Mouse (Mus musculus) limb, embryonic 12.5 days (tissue): Measurements from ENCODE around the gene Alkbh1. TPM values are rescaled to one million over a fixed set of nuclear protein-coding genes. Genes with fewer than 3 reads are reported as not detected.

Source experiments
- ATAC-seq: fragments of 200-750 bp; cut with Nextera tagmentation; 2 replicates; pipeline ENCODE4 v1.8.0; 2017; ENCODE audit warnings: low read depth, moderate TSS enrichment; ENCODE audit not compliant: insufficient number of reproducible peaks, insufficient read depth, low FRiP score, low TSS enrichment
- H3K27ac ChIP-seq: fragments of 300-500 bp; sonication (generic); 2 replicates; pipeline ENCODE4 v1.5.1; 2016; ENCODE audit warnings: mild to moderate bottlenecking, moderate library complexity
- H3K27me3 ChIP-seq: fragments of 300-500 bp; sonication (generic); 2 replicates; pipeline ENCODE4 v1.6.1; 2016; ENCODE audit warnings: mild to moderate bottlenecking, moderate library complexity
- H3K36me3 ChIP-seq: fragments of 300-500 bp; sonication (generic); 2 replicates; pipeline ENCODE4 v1.6.1; 2016; ENCODE audit warnings: mild to moderate bottlenecking, moderate library complexity
- H3K4me1 ChIP-seq: fragments of 300-500 bp; sonication (generic); replicated peaks from 2 replicates; pipeline ENCODE4 v1.6.1; 2016
- H3K4me2 ChIP-seq: fragments of 300-500 bp; sonication (generic); 2 replicates; pipeline ENCODE4 v1.6.1; 2016; ENCODE audit warnings: mild to moderate bottlenecking, moderate library complexity
- H3K4me3 ChIP-seq: fragments of 300-500 bp; sonication (generic); replicated peaks from 2 replicates; pipeline ENCODE4 v1.5.1; 2016; ENCODE audit warnings: mild to moderate bottlenecking
- H3K9ac ChIP-seq: fragments of 300-500 bp; sonication (generic); replicated peaks from 2 replicates; pipeline ENCODE4 v1.6.1; 2016; ENCODE audit warnings: mild to moderate bottlenecking, moderate library complexity
- H3K9me3 ChIP-seq: fragments of 300-500 bp; sonication (generic); 2 replicates; pipeline ENCODE4 v1.6.1; 2016; ENCODE audit warnings: mild to moderate bottlenecking, moderate library complexity
- WGBS: fragments of 180-500 bp; shearing (Covaris S2); methylation state at CpG from one replicate; pipeline ENCODE4 v1.1.7; 2016; 5-methylcytosine and 5-hydroxymethylcytosine counted together
- polyA plus RNA-seq: library from polyadenylated mRNA; unstranded; fragments of >200 nt; fragmentation: Nextera tagmentation; extraction: Ambion mirVana; gene quantifications from 2 replicates; pipeline ENCODE4 v1.2.1, GENCODE M21; 2016

The Alkbh1 gene
- polyA plus RNA-seq, 1 experiment from 2014 or later, result 76.7 TPM

DNA sequence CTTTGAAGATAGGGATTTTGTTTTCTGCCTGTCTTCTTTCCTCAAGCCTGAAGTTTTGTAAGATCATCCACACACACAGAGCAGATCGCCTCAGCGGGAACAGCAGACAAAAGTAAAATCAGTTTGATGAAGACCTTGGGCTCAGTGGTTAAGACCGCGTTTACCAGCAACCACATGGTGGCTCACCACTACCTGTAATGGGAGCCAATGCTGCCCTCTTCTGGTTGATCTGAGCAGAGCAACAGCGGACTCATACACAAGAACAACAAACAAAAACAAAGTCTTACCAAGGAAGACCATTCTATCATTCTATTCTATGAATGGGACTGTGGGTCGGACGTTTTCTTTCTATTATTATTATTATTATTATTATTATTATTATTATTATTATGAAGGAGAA lies 27.1 kb downstream of the Alkbh1 start:
- Histone ChIP-seq H3K9ac (no peak overlapping the region), H3K36me3 (no peaks in the 10 kb centered on the region), H3K9me3 (no peaks in the 10 kb centered on the region), H3K4me1 (no peaks in the 10 kb centered on the region), H3K4me3 (no peak overlapping the region), H3K27me3 (no peaks in the 10 kb centered on the region), H3K27ac (no peak overlapping the region), H3K4me2 (no peak overlapping the region)
- ATAC-seq, result no peak
- 35% methylated on average over 7 of the region's 7 CpGs for WGBS

DNA sequence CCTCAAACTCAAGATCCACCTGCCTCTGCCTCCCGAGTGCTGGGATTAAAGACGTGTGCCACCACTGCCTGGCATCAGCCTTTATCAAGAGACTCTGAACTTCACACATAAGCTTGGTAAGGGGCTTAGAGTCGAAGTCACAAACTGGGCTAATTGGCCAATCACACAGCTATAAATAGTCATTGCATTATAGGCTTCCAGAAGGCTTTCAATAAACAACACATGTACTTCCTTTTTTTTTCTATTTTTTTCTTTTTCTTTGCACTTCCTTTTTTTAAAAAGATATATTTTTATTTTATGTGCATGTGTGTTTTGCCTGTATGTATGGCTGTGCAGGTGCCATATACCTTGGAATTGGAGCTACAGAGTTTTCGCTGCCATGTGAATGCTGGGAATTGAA lies 28.5 kb downstream of the Alkbh1 start:
- H3K9me3 ChIP-seq, result no peaks in the 10 kb centered on the region
- no peak overlapping the region for H3K9ac ChIP-seq
- 0 out of 2 replicates have a peak, but pooled peaks cover 6% of the 10 kb centered on the region for H3K4me1 ChIP-seq
- no peaks in the 10 kb centered on the region for H3K36me3 ChIP-seq
- H3K27me3 ChIP-seq, result no peaks in the 10 kb centered on the region
- H3K4me3 ChIP-seq, result no peak overlapping the region
- ATAC-seq, result no peak
- WGBS, result 70% methylated on average over 4 of the region's 4 CpGs
- H3K4me2 ChIP-seq, result no peak overlapping the region
- H3K27ac ChIP-seq, result no peak overlapping the region

DNA sequence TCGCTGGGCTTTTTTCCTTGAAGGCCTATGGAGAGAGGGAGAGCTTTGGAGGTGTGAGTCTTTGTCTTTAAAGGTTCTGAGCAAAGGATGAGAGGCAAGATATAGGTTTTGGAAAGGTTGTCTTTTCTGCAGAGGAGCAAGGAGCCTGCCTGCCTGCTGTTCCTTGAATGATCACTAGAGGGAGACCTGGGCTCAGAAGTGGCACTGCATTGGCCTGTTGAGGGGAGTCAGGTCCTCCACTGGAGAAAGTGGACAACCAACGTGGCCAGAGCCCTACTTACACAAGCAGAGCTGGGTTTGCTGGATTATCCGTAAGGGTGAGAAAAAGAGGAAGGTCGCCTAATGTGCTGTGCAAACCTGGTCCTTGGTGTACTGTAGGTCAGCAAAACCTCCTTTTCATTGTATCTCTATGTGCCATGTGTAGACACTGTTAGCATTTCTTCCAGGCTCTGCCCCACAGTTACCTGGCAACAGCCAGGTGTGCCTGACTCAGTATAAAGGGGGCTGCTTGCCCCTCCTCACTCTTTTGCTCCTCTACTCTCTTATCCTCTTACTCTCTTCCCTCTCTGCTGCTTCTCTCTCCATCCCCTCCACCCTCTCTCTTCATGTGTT lies 30.5 kb downstream of the Alkbh1 start:
- Histone ChIP-seq H3K27ac (no peak overlapping the region), H3K9me3 (no peaks in the 10 kb centered on the region), H3K4me2 (no peak overlapping the region), H3K36me3 (no peaks in the 10 kb centered on the region), H3K4me1 (0 out of 2 replicates have a peak, but pooled peaks cover 6% of the 10 kb centered on the region), H3K4me3 (no peak overlapping the region), H3K9ac (no peak overlapping the region), H3K27me3 (no peaks in the 10 kb centered on the region)
- ATAC-seq, result no peak
- WGBS, result 21% methylated on average over 4 of the region's 4 CpGs

DNA sequence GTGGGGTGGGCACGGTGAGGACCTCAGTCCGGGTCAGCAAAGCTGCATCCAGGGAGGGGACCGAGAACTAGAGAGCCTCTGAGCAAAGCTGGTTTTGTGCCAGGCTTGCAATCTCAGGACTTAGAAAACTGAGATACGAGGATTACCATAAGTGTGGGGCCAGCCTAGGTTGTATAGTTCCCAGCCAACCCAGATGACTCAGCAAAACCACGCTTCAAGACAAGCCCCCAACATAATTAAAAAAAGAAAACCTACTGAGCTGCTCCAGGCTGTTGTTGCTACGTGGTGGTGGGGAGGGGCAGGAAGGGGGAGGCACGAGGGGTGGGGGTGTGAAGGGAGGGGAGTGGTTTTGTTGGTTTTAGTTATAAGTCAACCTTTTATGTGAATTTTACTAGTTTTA lies 32.8 kb downstream of the Alkbh1 start:
- Histone ChIP-seq H3K9ac (no peak overlapping the region), H3K27me3 (no peaks in the 10 kb centered on the region), H3K4me3 (no peak overlapping the region), H3K4me2 (no peak overlapping the region), H3K36me3 (no peaks in the 10 kb centered on the region), H3K9me3 (no peaks in the 10 kb centered on the region), H3K27ac (no peak overlapping the region), H3K4me1 (0 out of 2 replicates have a peak, but pooled peaks cover 8% of the 10 kb centered on the region)
- 48% methylated on average over 7 of the region's 7 CpGs for WGBS
- ATAC-seq, result peak; percentile 27; the same call in 1 of the 2 replicates

DNA sequence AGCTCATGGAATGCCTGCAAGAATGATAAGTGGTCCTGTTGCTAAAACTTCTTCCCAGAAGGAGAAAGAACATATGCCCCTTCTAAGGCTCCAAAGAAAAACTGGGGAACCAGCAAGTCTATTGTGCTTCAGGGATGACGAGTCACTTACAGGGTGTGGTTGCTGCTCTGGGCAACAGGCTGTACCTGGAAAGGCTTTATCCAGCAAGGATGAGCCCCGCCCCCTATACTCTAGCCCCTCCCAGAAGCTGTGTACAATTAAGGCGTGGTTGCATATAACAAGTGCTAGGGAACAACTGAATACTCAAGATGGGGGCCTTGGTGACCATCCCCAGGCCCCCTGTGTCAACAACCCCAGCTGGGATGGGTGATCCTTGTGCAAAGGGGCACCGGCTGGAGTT lies 34.7 kb downstream of the Alkbh1 start:
- 79% methylated on average over 4 of the region's 4 CpGs for WGBS
- H3K9me3 ChIP-seq, result no peaks in the 10 kb centered on the region
- no peaks in the 10 kb centered on the region for H3K27me3 ChIP-seq
- no peak overlapping the region for H3K27ac ChIP-seq
- H3K9ac ChIP-seq, result no peak overlapping the region
- H3K36me3 ChIP-seq, result no peaks in the 10 kb centered on the region
- H3K4me1 ChIP-seq, result 0 out of 2 replicates have a peak, but pooled peaks cover 8% of the 10 kb centered on the region
- no peak overlapping the region for H3K4me2 ChIP-seq
- ATAC-seq, result no peak
- no peak overlapping the region for H3K4me3 ChIP-seq

DNA sequence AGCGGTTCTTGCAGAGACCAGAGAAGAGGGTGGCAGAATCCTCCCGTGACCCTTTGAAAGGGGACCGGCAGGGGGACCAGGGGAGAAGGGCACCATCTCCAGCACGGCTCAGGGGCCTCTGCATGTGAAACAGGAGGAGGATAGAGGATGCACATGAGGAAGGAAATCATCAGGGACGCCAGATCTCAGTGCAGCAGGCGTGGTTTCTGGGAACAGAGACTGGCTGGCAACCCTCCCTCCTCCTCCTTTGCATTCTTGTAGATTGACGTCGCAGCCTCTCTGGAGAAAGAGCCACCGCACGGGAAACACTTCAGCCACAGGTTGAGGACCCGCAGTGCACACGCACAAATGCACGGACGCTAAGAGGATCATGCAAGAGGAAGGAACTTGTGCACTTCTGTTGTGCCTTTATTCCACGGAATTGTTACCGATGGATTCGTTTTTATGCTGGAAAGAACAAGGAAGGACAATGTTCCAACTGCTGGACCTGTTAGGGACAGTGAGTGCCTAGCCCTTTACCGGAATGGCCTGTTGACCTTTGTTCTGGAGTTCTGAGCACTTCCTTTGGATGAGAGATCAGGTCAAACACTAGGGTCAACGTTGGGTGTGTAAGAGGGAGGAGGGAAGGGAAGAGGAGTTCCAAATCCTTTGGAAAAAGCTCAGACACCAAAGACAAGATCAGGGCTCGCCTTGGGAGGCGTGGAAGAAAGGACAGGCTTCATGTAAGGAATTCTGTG lies 35.8 kb downstream of the Alkbh1 start:
- H3K9ac ChIP-seq, result no peak overlapping the region
- no peaks in the 10 kb centered on the region for H3K27me3 ChIP-seq
- WGBS, result 51% methylated on average over 21 of the region's 21 CpGs
- H3K36me3 ChIP-seq, result no peaks in the 10 kb centered on the region
- no peaks in the 10 kb centered on the region for H3K9me3 ChIP-seq
- H3K4me1 ChIP-seq, result 0 out of 2 replicates have a peak, but pooled peaks cover 8% of the 10 kb centered on the region
- H3K27ac ChIP-seq, result peak overlapping the region; percentile 17; the same call in 1 of the 2 replicates
- no peak overlapping the region for H3K4me3 ChIP-seq
- no peak for ATAC-seq
- peak overlapping the region; percentile 7; the same call in 1 of the 2 replicates for H3K4me2 ChIP-seq

DNA sequence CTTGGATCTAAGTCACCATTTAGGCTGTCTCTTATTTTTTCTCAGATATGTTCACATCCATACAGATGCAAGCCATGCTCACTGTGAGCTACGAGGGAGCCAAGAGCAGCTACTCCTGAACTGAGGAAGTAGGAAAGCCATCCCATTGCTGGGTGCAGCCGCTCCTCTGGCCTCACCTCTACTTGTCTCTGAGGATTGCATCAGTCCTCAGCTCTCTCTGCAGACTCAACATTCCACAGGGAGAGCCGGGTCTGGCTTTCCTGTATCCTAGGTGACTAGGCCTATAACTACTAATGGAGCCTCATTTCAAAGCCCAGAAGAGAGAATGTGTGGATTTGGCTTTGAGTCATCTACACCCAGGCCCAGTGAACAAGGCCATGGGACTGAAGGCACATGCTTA lies 38.1 kb downstream of the Alkbh1 start:
- Histone ChIP-seq H3K4me1 (0 out of 2 replicates have a peak, but pooled peaks cover 2% of the 10 kb centered on the region), H3K4me3 (no peak overlapping the region), H3K27me3 (no peaks in the 10 kb centered on the region), H3K4me2 (no peak overlapping the region), H3K27ac (no peak overlapping the region), H3K9ac (no peak overlapping the region), H3K9me3 (no peaks in the 10 kb centered on the region), H3K36me3 (no peaks in the 10 kb centered on the region)
- no peak for ATAC-seq
- WGBS, result 73% methylated on average over 3 of the region's 3 CpGs

DNA sequence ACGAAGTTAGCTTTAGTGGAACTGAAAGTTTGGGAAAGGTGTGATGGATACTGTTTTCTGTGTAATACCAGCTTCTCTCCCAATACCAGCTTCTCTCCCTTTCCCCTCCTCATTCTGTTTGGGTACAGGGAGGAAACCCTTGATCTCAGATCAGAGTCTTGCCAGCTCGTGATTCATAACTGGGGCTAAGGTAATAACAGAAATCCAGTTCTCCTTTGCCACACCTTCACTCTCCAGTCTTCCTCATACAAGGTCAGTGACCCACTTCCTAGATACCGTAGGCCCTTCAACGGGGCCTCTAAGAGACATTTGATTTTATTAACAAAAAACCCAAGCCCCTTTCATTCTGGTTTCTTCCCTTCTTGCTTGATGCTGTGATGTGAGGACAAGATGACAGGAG lies 38.7 kb downstream of the Alkbh1 start:
- H3K27ac ChIP-seq, result no peak overlapping the region
- no peaks in the 10 kb centered on the region for H3K27me3 ChIP-seq
- H3K4me2 ChIP-seq, result no peak overlapping the region
- ATAC-seq, result no peak
- H3K9me3 ChIP-seq, result no peaks in the 10 kb centered on the region
- H3K9ac ChIP-seq, result no peak overlapping the region
- H3K4me3 ChIP-seq, result no peak overlapping the region
- WGBS, result 88% methylated on average over 4 of the region's 4 CpGs
- 0 out of 2 replicates have a peak, but pooled peaks cover 2% of the 10 kb centered on the region for H3K4me1 ChIP-seq
- H3K36me3 ChIP-seq, result no peaks in the 10 kb centered on the region

DNA sequence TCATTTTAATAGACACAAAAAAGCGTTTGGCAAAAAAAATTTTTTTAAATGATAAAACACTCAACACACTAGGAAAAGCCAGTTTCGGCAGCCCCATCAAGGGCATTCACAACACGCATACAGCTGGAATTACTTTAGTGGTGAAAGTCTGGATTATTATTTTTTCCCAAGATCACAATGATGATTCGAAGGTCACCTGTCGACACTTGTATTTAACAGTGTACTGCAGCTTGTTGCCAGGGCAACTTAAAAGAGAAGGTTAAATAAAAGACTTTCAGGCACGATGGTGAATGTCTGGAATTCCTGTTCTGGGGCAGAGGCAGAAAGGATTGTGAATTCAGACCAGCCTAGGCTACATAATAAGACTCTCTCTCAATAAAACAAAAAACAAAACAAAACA lies 41.9 kb downstream of the Alkbh1 start:
- Histone ChIP-seq H3K4me3 (no peak overlapping the region), H3K9ac (no peak overlapping the region), H3K27me3 (no peaks in the 10 kb centered on the region), H3K9me3 (no peaks in the 10 kb centered on the region), H3K4me1 (no peaks in the 10 kb centered on the region), H3K4me2 (no peak overlapping the region), H3K27ac (no peak overlapping the region), H3K36me3 (no peaks in the 10 kb centered on the region)
- 46% methylated on average over 6 of the region's 6 CpGs for WGBS
- ATAC-seq, result no peak

DNA sequence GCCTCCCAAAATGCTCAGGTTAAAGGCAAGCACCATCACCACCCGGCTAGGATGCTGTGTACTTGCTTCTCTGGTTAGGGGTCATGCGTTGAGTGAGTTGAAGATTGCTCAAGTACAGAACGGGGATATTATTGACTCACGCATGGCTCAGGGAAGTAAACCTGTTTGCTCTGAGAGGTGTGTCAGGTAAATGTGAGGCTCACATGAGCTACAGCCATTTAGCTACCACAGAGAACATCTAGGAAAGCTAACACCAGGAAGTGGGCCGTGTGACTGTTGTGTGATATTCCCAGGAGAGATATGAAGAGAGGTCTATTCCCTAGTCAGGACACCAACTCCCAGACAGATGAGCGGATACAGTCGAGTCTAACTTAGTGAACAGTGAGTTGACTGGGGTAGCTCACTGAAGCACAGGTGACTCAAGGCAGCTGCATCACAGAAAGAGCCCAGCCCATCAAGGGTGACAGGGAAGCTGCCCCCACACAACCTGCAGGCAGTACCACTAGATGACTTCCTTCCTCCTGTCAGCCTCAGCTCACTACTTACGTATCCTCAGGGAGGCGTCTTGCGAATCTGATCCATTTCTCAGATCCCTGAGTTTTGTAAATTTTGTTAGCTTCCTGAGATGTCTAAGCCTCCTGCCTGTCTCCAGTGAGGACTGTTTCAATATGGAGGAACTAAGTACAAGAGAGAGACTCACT lies 44.5 kb downstream of the Alkbh1 start:
- no peaks in the 10 kb centered on the region for H3K4me1 ChIP-seq
- no peaks in the 10 kb centered on the region for H3K36me3 ChIP-seq
- H3K27me3 ChIP-seq, result no peaks in the 10 kb centered on the region
- H3K9ac ChIP-seq, result no peak overlapping the region
- 87% methylated on average over 10 of the region's 10 CpGs for WGBS
- H3K27ac ChIP-seq, result no peak overlapping the region
- no peak overlapping the region for H3K4me3 ChIP-seq
- no peak overlapping the region for H3K4me2 ChIP-seq
- no peaks in the 10 kb centered on the region for H3K9me3 ChIP-seq
- ATAC-seq, result no peak

DNA sequence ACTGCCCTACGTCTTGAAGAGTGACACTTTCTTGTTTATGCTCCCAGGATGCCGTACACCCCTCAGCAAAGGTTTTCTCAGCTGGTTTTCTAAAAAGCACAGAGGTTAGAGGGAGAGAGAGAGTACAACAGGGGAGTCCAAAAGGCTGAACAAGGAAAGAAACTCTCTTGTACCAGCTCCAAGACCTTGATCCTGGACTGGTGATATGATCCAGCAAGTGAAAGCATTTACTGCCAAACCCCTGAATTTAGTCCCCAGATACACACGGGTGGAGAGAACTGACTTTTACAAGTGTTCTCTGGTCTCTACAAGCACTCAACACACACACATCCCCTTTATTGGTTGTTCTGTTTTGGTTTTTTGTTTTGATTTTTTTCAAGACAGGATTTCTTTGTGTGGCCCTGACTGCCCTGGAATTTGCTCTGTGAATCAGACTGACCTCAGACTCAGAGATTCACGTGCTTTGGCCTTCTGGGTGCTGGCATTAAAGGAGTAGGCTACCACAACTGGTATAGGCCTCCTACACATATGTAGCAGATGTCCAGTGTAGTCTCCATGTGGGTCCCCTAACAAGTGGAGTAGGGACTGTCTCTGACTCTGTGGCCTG lies 45.9 kb downstream of the Alkbh1 start:
- no peak overlapping the region for H3K4me3 ChIP-seq
- 74% methylated on average over 4 of the region's 4 CpGs for WGBS
- no peaks in the 10 kb centered on the region for H3K27me3 ChIP-seq
- no peaks in the 10 kb centered on the region for H3K9me3 ChIP-seq
- ATAC-seq, result no peak
- H3K4me1 ChIP-seq, result no peaks in the 10 kb centered on the region
- no peaks in the 10 kb centered on the region for H3K36me3 ChIP-seq
- no peak overlapping the region for H3K4me2 ChIP-seq
- H3K9ac ChIP-seq, result no peak overlapping the region
- H3K27ac ChIP-seq, result no peak overlapping the region
